Mouse (Mus musculus) heart, postnatal 0 days (tissue): ENCODE data around the gene Nop14. TPM values are rescaled to one million over a fixed set of nuclear protein-coding genes. Genes with fewer than 3 reads are reported as not detected.
A peak's percentile ranks its signal among the peaks of the same experiment; 100 is the strongest.

Source experiments
- ATAC-seq: fragments of 200-750 bp; cut with Nextera tagmentation; 2 replicates; pipeline ENCODE4 v1.8.0; 2017; ENCODE audit warnings: low read depth, moderate number of reproducible peaks, moderate library complexity; ENCODE audit not compliant: insufficient read depth
- DNase-seq: peaks from one replicate; pipeline ENCODE4 v3.0.0-alpha.2; 2016; ENCODE audit warnings: low spot score
- H3K27ac ChIP-seq: fragments of 300-500 bp; sonication (generic); 2 replicates; pipeline ENCODE4 v1.5.1; 2014; ENCODE audit warnings: low read depth, mild to moderate bottlenecking
- H3K27me3 ChIP-seq: fragments of 300-500 bp; sonication (generic); 2 replicates; pipeline ENCODE4 v1.6.1; 2014; ENCODE audit warnings: low read length, mixed read lengths; ENCODE audit not compliant: control insufficient read depth, insufficient read depth
- H3K36me3 ChIP-seq: fragments of 300-500 bp; sonication (generic); replicated peaks from 2 replicates; pipeline ENCODE4 v1.6.1; 2014; ENCODE audit warnings: low read length, mixed read lengths; ENCODE audit not compliant: control insufficient read depth, insufficient read depth
- H3K4me1 ChIP-seq: fragments of 300-500 bp; sonication (generic); 2 replicates; pipeline ENCODE4 v1.6.1; 2014; ENCODE audit warnings: antibody characterized with exemption; ENCODE audit not compliant: control insufficient read depth, insufficient read depth
- H3K4me2 ChIP-seq: fragments of 300-500 bp; sonication (generic); 2 replicates; pipeline ENCODE4 v1.6.1; 2014; ENCODE audit warnings: low read depth, mild to moderate bottlenecking, low read length, moderate library complexity
- H3K4me3 ChIP-seq: fragments of 300-500 bp; sonication (generic); 2 replicates; pipeline ENCODE4 v1.5.1; 2014; ENCODE audit warnings: low read depth, low read length
- H3K9ac ChIP-seq: fragments of 300-500 bp; sonication (generic); replicated peaks from 2 replicates; pipeline ENCODE4 v1.6.1; 2014; ENCODE audit warnings: low read depth, low read length, mixed read lengths
- H3K9me3 ChIP-seq: fragments of 300-500 bp; sonication (generic); replicated peaks from 2 replicates; pipeline ENCODE4 v1.6.1; 2016; ENCODE audit warnings: low read length; ENCODE audit not compliant: control insufficient read depth
- CTCF ChIP-seq: IDR thresholded peaks from 2 replicates; pipeline ENCODE4 v1.5.1; 2016; ENCODE audit warnings: antibody characterized with exemption, control low read depth, low read depth
- EP300 ChIP-seq: IDR thresholded peaks from 2 replicates; pipeline ENCODE4 v1.6.1; 2016; ENCODE audit warnings: antibody characterized with exemption, low read depth
- WGBS: fragments of 180-500 bp; shearing (Covaris S2); extraction: QIAGEN DNeasy Blood & Tissue Kit; methylation state at CpG from one replicate; pipeline ENCODE4 v1.1.7; 2014; 5-methylcytosine and 5-hydroxymethylcytosine counted together
- polyA plus RNA-seq: library from polyadenylated mRNA; unstranded; fragments of >200 nt; fragmentation: Nextera tagmentation; extraction: Ambion mirVana; gene quantifications from 2 replicates; pipeline ENCODE4 v1.2.1, GENCODE M21; 2015
- total RNA-seq: library from RNA; depleted of rRNA; stranded (reverse); fragments of >200 nt; gene quantifications from 2 replicates; pipeline ENCODE4 v1.2.3, GENCODE M21; 2014; ENCODE audit warnings: low replicate concordance; rRNA removed

The Nop14 gene
- total RNA-seq (1.2 and 66.6 TPM in 2 replicates), polyA plus RNA-seq (10.6 and 11.1 TPM in 2 replicates)

DNA sequence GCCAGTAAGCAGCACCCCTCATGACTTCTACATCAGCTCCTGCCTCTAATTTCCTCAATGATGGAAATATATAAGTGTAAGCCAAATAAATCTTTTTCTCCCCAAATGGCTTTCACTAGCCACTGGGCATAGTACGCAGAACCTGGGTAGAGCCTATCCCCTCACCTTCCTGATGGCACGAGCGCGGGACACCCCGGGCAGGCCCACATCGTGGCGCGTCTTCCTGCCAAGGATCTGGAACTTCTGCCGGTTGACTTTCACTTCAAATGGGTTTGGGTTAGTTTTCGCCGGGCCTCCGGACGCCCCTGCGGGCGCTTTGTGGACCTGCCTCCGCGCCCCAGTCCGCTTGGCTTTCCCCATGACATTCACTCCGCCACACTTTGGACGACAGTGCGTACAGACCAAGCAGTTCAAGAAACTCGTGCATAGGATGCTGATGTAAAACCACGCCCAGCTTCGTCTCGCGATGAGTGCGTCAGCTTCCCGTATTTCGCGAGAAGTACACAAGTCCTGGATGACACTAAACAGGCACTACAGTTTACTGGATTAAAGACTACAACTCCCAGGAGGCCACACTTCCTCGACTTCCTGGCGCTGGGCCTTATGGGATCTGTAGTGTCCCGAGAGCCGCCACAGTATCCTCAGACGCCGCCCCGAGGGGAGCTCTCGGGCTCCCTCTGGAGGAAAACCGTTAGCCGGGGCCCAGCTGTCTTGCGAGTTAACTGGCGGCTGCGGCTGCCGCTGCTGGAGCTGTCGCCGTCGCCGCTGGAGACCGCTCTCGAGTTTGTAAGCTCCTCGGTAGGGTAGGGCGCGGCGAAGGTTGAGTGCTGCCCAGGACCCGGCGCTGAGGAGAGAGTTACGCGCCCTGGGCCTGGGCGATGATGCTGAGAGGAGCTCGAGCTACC lies at the start of gene Nop14, which contains the start of gene Grk4:
TSS of gene Nop14 (minus strand) at position 463 of the 905 bp plus-strand sequence.
TSS of gene Grk4 (plus strand) at position 694 of the 905 bp plus-strand sequence.
- WGBS: under 1% methylated on average over 60 of the region's 60 CpGs
- TF ChIP-seq CTCF (peak; percentile 88), EP300 (peak; percentile 85; the same call in 1 of the 2 replicates)
- peaks cover 9% of the 10 kb centered on the region; the same call in 1 of the 2 replicates for H3K4me1 ChIP-seq
- H3K9ac ChIP-seq: peak within 1 kb of the TSS; percentile 62
- DNase-seq (peak; percentile 99), ATAC-seq (peak; percentile 99)
- H3K27ac ChIP-seq: peak within 1 kb of the TSS; percentile 94
- peak within 1 kb of the TSS; percentile 74 for H3K4me3 ChIP-seq
- peaks cover 24% of the 10 kb centered on the region for H3K36me3 ChIP-seq
- H3K9me3 ChIP-seq: no peaks in the 10 kb centered on the region
- H3K27me3 ChIP-seq: no peaks in the 10 kb centered on the region
- peak within 1 kb of the TSS; percentile 77 for H3K4me2 ChIP-seq

DNA sequence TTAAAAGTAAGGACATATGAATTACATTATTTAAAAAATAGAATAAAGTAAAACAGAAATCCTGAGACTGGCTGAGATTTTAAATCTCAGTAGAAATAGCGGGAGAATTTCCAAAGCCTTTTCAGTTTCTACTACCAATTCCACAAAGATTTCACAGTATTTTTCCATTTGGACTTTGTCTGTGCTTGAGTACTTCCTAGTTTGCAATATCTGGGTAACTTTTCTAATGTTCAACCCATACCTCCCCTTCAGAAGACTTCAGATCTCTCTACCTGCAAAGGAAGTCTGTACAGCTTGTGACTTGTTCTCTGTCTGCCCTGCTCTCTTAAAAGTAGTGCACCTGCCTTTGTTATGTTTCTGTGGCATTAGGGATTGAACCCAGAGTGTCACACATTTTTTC lies 48.5 kb upstream of the Nop14 start:
- DNase-seq: no peak
- no peak for TF ChIP-seq EP300
- TF ChIP-seq CTCF: no peak
- Histone ChIP-seq H3K9me3 (no peaks in the 10 kb centered on the region), H3K4me2 (no peak overlapping the region), H3K4me3 (no peak overlapping the region), H3K36me3 (no peaks in the 10 kb centered on the region), H3K4me1 (no peaks in the 10 kb centered on the region), H3K9ac (no peak overlapping the region), H3K27ac (no peak overlapping the region), H3K27me3 (no peaks in the 10 kb centered on the region)
- ATAC-seq: no peak
- 85% methylated on average over 1 of the region's 1 CpGs for WGBS

DNA sequence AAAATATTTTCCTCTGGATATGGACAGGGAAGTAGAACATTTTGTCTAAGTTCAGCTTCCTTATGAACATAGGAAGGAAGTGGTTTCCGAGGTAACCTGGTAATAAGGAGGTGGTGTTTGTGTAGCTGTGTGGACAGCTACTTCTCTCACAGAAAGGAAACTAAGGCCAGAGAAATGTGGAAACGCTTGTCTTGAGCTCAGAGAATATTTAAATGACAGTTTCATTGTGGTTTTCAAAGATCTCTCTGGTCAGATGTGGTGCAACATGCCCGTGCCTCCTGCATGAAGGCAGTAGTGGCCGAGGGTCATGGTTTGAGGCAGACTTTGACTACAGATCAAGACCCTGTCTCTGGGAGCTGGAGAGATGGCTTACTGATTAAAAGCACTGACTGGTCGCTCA lies 35.6 kb upstream of the Nop14 start:
- TF ChIP-seq CTCF (no peak), EP300 (no peak)
- no peak overlapping the region for H3K4me2 ChIP-seq
- 63% methylated on average over 5 of the region's 5 CpGs for WGBS

DNA sequence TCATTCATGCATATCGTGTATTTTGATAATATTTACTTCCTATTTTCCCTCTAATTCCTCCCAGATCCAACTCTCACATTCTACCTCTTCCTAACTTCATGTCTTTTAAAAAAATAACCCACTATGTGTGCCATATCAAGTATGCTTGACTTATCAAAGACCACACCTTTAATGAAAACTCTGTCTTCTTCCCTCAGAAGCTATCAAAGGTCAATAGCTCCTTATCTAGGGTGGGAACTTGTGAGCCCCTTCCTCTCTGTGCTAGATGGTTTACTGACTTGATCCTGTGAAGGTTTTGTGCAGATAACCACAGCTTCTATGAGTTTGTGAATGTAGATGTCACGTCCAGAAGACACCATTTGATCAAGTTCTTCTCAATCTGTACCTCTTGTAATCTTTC lies 32.8 kb upstream of the Nop14 start:
- H3K9ac ChIP-seq: no peak overlapping the region
- no peak for DNase-seq
- 57% methylated on average over 2 of the region's 2 CpGs for WGBS

More for the DNA sequence above, 35.6 kb upstream of the Nop14 start:
- Histone ChIP-seq H3K27ac (no peak overlapping the region), H3K4me1 (no peaks in the 10 kb centered on the region), H3K36me3 (no peaks in the 10 kb centered on the region), H3K4me3 (no peak overlapping the region), H3K9ac (no peak overlapping the region), H3K27me3 (no peaks in the 10 kb centered on the region), H3K9me3 (no peaks in the 10 kb centered on the region)
- DNase-seq (no peak), ATAC-seq (no peak)

DNA sequence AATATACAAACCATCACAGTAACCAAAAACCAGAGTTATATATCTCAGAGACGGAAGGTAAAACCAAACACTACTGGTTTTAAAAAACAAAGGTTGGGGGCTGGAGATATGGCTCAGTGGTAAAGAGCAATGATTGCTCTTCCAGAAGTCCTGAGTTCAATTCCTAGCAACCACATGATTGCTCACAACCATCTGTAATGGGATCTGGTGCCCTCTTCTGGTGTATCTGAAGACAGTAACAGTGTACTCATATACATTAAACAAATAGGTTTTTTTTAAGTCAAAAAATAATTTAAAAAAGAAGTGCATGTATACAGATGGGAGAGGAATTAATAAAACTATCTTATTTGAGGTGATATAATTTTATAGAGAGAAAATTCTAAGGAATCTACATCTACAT lies 29.9 kb upstream of the Nop14 start:
- Histone ChIP-seq H3K27me3 (no peaks in the 10 kb centered on the region), H3K9ac (no peak overlapping the region), H3K36me3 (no peaks in the 10 kb centered on the region), H3K27ac (no peak overlapping the region), H3K4me3 (no peak overlapping the region), H3K9me3 (0 out of 2 replicates have a peak, but pooled peaks cover 4% of the 10 kb centered on the region), H3K4me2 (no peak overlapping the region), H3K4me1 (no peaks in the 10 kb centered on the region)
- TF ChIP-seq EP300: no peak
- TF ChIP-seq CTCF: no peak
- WGBS: 94% methylated on average over 1 of the region's 1 CpGs
- ATAC-seq: no peak
- DNase-seq: no peak

More for the DNA sequence above, 32.8 kb upstream of the Nop14 start:
- Histone ChIP-seq H3K4me1 (no peaks in the 10 kb centered on the region), H3K9me3 (0 out of 2 replicates have a peak, but pooled peaks cover 4% of the 10 kb centered on the region), H3K27ac (no peak overlapping the region), H3K27me3 (no peaks in the 10 kb centered on the region), H3K36me3 (no peaks in the 10 kb centered on the region), H3K4me3 (no peak overlapping the region), H3K4me2 (no peak overlapping the region)
- no peak for TF ChIP-seq CTCF
- no peak for TF ChIP-seq EP300
- no peak for ATAC-seq
